Comparison of ENCODE assay signal across 23 mouse cellular contexts in genomic region chr1:123919606-123920005, GRCm38 (mm10).
DNase-seq lines count a peak whose midpoint lies in the region; ATAC-seq lines count a peak whose summit lies in the region.
"Had no signal": no experiment of that assay in that cellular context is flagged by ENCODE, and none has a peak within 500 bp of the region (broad histone marks: within the 10 kb centered on the region; RNA-seq: fewer than 3 reads in every experiment).

No protein-coding gene starts in this region.

- no peaks in the 10 kb centered on the region for H3K4me1 ChIP-seq in neural tube, embryonic 11.5 days (ENCODE audit: control insufficient read depth, insufficient read depth, low read length)
- H3K4me1 ChIP-seq in neural tube, embryonic 15.5 days = no peaks in the 10 kb centered on the region
- no peaks in the 10 kb centered on the region for H3K4me1 ChIP-seq in midbrain, embryonic 10.5 days
- no peaks in the 10 kb centered on the region for H3K4me1 ChIP-seq in hindbrain, embryonic 12.5 days
- H3K4me1 ChIP-seq: forebrain, embryonic 10.5 days; forebrain, embryonic 13.5 days; heart, embryonic 13.5 days; hindbrain, embryonic 15.5 days had no signal

- H3K27me3 ChIP-seq in neural tube, embryonic 11.5 days (ENCODE audit: control insufficient read depth, insufficient read depth, low read length) = no peaks in the 10 kb centered on the region
- H3K27me3 ChIP-seq in neural tube, embryonic 15.5 days (replicated peaks) = no peaks in the 10 kb centered on the region
- H3K27me3 ChIP-seq in midbrain, embryonic 10.5 days (ENCODE audit: low read depth, poor library complexity, severe bottlenecking) = no peaks in the 10 kb centered on the region
- H3K27me3 ChIP-seq in hindbrain, embryonic 12.5 days = no peaks in the 10 kb centered on the region
- H3K27me3 ChIP-seq: forebrain, embryonic 13.5 days; heart, embryonic 13.5 days; hindbrain, embryonic 15.5 days had no signal

- 0 out of 2 replicates have a peak, but pooled peaks have one; percentile 19 for ATAC-seq in neural tube, embryonic 11.5 days (ENCODE audit: insufficient read depth, low FRiP score, low TSS enrichment)
- no peak for ATAC-seq in neural tube, embryonic 15.5 days (ENCODE audit: low FRiP score)
- ATAC-seq in granulocyte monocyte progenitor cell, adult 5-6 weeks (replicated peaks; ENCODE audit: poor library complexity, severe bottlenecking) = peak; percentile 77
- ATAC-seq in megakaryocyte progenitor cell, adult 5-6 weeks (replicated peaks; ENCODE audit: poor library complexity) = peak; percentile 78
- no peak for ATAC-seq in hindbrain, embryonic 12.5 days (ENCODE audit: low FRiP score)
- ATAC-seq: CD4-positive, CD25-positive, alpha-beta regulatory T cell, adult 4 months; forebrain, embryonic 13.5 days; forebrain, embryonic 16.5 days had no signal

- no peak for DNase-seq in neural tube, embryonic 11.5 days (ENCODE audit: low spot score)
- DNase-seq in midbrain, embryonic 10.5 days (ENCODE audit: low spot score) = no peak
- DNase-seq in layer of hippocampus, adult 8-10 months (ENCODE audit: low spot score in 2 of 2) = no peak
- DNase-seq: adrenal gland, adult 2 months; adrenal gland, postnatal 14 days; cerebellum, adult 11-12 months; cerebellum, adult 8-10 months; cerebellum, postnatal 10 days; cerebellum, postnatal 36 days; gastrocnemius, postnatal 10 days; gastrocnemius, postnatal 36 days; heart, postnatal 14 days; heart, postnatal 4 days had no signal

- H3K27ac ChIP-seq in neural tube, embryonic 11.5 days (ENCODE audit: low read depth, low read length) = no peak overlapping the region
- no peak overlapping the region for H3K27ac ChIP-seq in neural tube, embryonic 15.5 days (replicated peaks)
- H3K27ac ChIP-seq in midbrain, embryonic 10.5 days (replicated peaks) = no peak overlapping the region
- no peak overlapping the region for H3K27ac ChIP-seq in hindbrain, embryonic 12.5 days
- H3K27ac ChIP-seq: forebrain, embryonic 10.5 days; forebrain, embryonic 13.5 days; heart, embryonic 13.5 days; hindbrain, embryonic 15.5 days had no signal

- H3K36me3 ChIP-seq in neural tube, embryonic 11.5 days (ENCODE audit: control insufficient read depth, insufficient read depth, low read length) = no peaks in the 10 kb centered on the region
- no peaks in the 10 kb centered on the region for H3K36me3 ChIP-seq in neural tube, embryonic 15.5 days
- no peaks in the 10 kb centered on the region for H3K36me3 ChIP-seq in midbrain, embryonic 10.5 days
- H3K36me3 ChIP-seq in hindbrain, embryonic 12.5 days = no peaks in the 10 kb centered on the region
- H3K36me3 ChIP-seq: forebrain, embryonic 10.5 days; heart, embryonic 13.5 days; hindbrain, embryonic 15.5 days had no signal

- H3K4me3 ChIP-seq in neural tube, embryonic 11.5 days (ENCODE audit: low read depth, low read length) = no peak overlapping the region
- H3K4me3 ChIP-seq in neural tube, embryonic 15.5 days (replicated peaks) = no peak overlapping the region
- H3K4me3 ChIP-seq in midbrain, embryonic 10.5 days = no peak overlapping the region
- no peak overlapping the region for H3K4me3 ChIP-seq in hindbrain, embryonic 12.5 days
- H3K4me3 ChIP-seq: forebrain, embryonic 10.5 days; forebrain, embryonic 13.5 days; heart, embryonic 13.5 days; hindbrain, embryonic 15.5 days had no signal

- H3K9ac ChIP-seq in neural tube, embryonic 11.5 days (ENCODE audit: low read length) = no peak overlapping the region
- H3K9ac ChIP-seq in neural tube, embryonic 15.5 days (replicated peaks) = no peak overlapping the region
- H3K9ac ChIP-seq in hindbrain, embryonic 12.5 days = no peak overlapping the region
- H3K9ac ChIP-seq: forebrain, embryonic 13.5 days; heart, embryonic 13.5 days; hindbrain, embryonic 15.5 days had no signal

- WGBS in neural tube, embryonic 11.5 days = 96% methylated on average over 1 of the region's 1 CpGs
- 88% methylated on average over 1 of the region's 1 CpGs for WGBS in neural tube, embryonic 15.5 days
- 94% methylated on average over 1 of the region's 1 CpGs for WGBS in midbrain, embryonic 10.5 days
- WGBS in hindbrain, embryonic 12.5 days = 96% methylated on average over 1 of the region's 1 CpGs

- no peaks in the 10 kb centered on the region for H3K9me3 ChIP-seq in neural tube, embryonic 11.5 days (ENCODE audit: control insufficient read depth, low read length)
- H3K9me3 ChIP-seq in neural tube, embryonic 15.5 days (replicated peaks) = no peaks in the 10 kb centered on the region
- H3K9me3 ChIP-seq in midbrain, embryonic 10.5 days (replicated peaks) = no peaks in the 10 kb centered on the region
- no peaks in the 10 kb centered on the region for H3K9me3 ChIP-seq in hindbrain, embryonic 12.5 days (replicated peaks)
- H3K9me3 ChIP-seq: forebrain, embryonic 10.5 days; forebrain, embryonic 13.5 days; heart, embryonic 13.5 days; hindbrain, embryonic 15.5 days had no signal

- no peak overlapping the region for H3K4me2 ChIP-seq in neural tube, embryonic 11.5 days (ENCODE audit: low read depth)
- no peak overlapping the region for H3K4me2 ChIP-seq in neural tube, embryonic 15.5 days
- no peak overlapping the region for H3K4me2 ChIP-seq in hindbrain, embryonic 12.5 days (replicated peaks)
- H3K4me2 ChIP-seq: forebrain, embryonic 13.5 days; heart, embryonic 13.5 days; hindbrain, embryonic 15.5 days had no signal

Comparison
In these comparisons a context has a peak if more than half of its experiments do, and no peak if none do; other contexts are left out.
1. ATAC-seq: peak in neural tube, embryonic 11.5 days (single experiment), granulocyte monocyte progenitor cell, adult 5-6 weeks (single experiment) and megakaryocyte progenitor cell, adult 5-6 weeks (single experiment); none in neural tube, embryonic 15.5 days (single experiment) and hindbrain, embryonic 12.5 days (single experiment).